Mouse (Mus musculus): Measurements from ENCODE around the gene Prdm16.
A peak's percentile ranks its signal among the peaks of the same experiment; 100 is the strongest.

Gene Prdm16

GRCm38 (mm10) chr4:154556418-154556817 is 80.3 kb downstream of the Prdm16 start:
- peak; percentile 23 to 40 for DNase-seq (ENCODE audit: low spot score in 2 of 2)

DNA sequence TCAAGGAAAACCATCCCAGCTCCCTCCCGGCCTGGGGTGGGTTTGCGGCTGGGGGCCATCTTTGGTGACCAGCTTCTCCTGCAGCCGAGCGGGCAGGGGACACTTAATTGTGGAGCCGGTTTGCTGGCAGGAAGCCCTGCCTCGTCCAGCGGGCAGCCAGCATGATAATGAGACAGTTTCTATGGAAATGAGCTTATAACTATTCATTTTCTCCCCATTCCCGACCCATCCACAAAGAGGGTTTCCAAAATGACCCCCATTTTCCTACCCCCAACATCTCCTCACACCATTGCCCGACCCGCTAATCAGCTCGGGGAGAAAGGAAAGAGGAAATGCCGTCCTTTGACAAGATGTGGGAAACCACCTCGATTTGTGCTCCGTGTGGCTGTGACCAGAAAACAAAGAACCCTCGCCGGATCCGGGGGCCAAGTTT is 86.7 kb downstream of the Prdm16 start:
- DNase-seq (ENCODE audit: low spot score in 2 of 2) = peak in 1 of 2 experiments; percentile 49

GRCm38 (mm10) chr4:154549497-154549896 is 87.2 kb downstream of the Prdm16 start:
- DNase-seq (ENCODE audit: low spot score in 2 of 2) = no peak

DNA sequence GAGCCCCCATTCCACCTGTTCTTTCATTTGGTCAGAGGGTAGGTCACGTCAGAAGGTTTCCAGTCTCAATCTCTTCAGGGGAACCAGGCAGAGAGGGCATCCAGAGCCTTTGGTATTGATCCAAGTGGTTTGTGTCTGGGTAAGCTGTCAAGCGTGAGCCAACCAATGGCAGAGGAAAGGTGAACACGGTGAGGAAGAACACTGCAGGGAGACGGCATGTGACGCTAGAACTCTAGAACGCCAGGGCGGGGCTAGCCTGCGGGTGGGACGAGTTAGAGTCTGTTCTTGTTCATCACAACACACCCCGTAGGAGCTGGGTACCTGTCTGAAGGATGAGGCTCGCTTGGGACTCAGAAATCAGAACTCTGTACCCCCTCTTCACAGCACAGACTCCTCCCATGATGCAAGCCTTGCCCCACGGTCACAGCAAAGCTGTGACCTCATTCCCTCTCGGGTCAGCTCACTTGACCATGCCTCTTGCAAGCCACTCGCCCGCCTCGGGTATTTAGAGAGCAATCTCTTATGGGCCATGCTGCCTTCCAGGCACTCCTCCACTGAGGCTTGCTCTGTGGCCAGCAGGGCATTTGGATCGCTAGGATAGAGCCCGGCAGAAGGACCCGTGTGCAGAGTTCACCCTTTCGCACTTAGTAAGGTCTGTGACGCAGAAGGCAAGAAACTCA is 89.4 kb downstream of the Prdm16 start:
- DNase-seq (ENCODE audit: low spot score in 2 of 2) = no peak

- no peak for DNase-seq (ENCODE audit: low spot score in 2 of 2)
These were observed 91.4 kb downstream of the Prdm16 start for GRCm38 (mm10) chr4:154545296-154545695.

- no peak for DNase-seq (ENCODE audit: low spot score in 2 of 2)
These were observed 92.8 kb downstream of the Prdm16 start for GRCm38 (mm10) chr4:154543921-154544320.

- DNase-seq (ENCODE audit: low spot score in 2 of 2) = no peak
These were observed 93.5 kb downstream of the Prdm16 start for GRCm38 (mm10) chr4:154543128-154543527.

GRCm38 (mm10) chr4:154542568-154542967 is 94.1 kb downstream of the Prdm16 start:
- DNase-seq (ENCODE audit: low spot score in 2 of 2) = no peak

DNA sequence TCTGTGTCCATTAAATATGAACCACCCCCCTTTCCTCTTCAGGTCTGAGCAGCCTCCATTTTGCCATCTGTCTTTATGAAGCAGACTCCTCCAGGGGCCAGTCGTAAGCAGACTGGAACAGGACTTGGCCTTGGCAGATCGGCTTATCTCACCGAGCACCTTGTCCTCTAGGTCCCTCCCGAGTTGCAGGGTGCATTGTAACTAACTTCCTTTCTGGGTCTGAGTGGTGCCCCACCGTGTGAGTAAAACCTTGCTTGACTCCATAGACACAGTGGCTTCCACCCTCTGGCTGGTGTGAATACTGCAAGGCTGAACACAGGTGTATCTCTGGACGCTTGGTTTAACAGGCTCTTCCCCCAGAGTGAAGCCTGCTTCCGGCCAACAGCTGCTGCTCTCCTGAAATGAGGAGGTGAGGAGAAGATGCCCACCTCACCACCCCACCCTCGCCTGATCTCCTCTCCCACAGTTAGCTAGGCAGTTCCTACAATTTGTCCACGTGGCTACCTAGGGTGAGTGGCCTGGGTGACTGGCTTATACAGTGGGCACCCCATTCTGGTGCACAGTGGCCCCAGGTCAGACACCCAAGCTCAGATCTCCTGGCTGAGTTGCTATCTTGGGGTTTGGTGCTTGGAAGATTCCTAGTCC is 94.9 kb downstream of the Prdm16 start:
- no peak for DNase-seq (ENCODE audit: low spot score in 2 of 2)

DNA sequence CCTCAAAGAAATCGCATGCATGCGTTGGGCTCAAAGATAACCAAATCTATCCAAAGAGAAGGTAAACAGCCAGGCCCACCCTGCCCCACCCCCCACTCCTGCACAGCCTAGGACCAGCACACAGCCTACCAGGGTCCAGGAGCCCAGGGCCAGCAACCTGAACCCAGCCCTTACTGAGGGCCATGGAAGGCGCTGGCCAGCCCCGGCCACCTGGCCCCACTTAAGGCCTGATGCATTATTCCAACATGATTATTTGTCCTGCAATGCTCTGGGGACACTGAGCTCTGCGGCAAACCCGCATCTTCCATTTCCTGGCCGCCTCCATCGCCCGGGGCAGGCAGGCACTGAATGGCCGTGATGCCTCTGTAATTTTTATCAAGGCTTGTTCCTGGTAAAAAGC is 96.0 kb downstream of the Prdm16 start:
- DNase-seq (ENCODE audit: low spot score in 2 of 2) = no peak

- DNase-seq (ENCODE audit: low spot score in 2 of 2) = no peak
These were observed 97.0 kb downstream of the Prdm16 start for GRCm38 (mm10) chr4:154539703-154540102.

- no peak for DNase-seq (ENCODE audit: low spot score in 2 of 2)
These were observed 97.9 kb downstream of the Prdm16 start for GRCm38 (mm10) chr4:154538727-154539126.

GRCm38 (mm10) chr4:154536110-154536509 is 100.6 kb downstream of the Prdm16 start:
- DNase-seq (ENCODE audit: low spot score in 2 of 2) = no peak

DNA sequence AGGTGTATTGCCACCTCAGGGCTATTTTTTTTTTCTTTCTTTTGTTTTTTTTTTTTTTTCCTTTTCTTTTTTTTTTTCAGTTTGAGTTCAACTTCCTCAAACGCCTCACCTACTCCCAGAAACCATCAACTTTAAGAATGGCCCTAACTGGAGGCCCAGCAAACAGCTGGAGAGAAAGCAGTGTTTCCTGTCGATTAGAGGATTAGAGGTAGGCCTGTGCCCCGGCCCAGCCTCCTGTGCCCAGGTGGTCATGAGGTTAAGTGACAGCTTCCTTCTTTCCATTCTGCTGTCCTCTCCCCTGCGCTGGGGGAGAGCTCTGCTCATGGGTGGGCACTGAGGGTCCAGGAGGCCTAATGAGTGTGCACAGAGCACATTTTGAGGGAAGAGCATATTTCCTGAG is 105.3 kb downstream of the Prdm16 start:
- no peak for DNase-seq (ENCODE audit: low spot score in 2 of 2)

GRCm38 (mm10) chr4:154530336-154530735 is 106.3 kb downstream of the Prdm16 start:
- no peak for DNase-seq (ENCODE audit: low spot score in 2 of 2)

GRCm38 (mm10) chr4:154527506-154527905 is 109.2 kb downstream of the Prdm16 start:
- no peak for DNase-seq (ENCODE audit: low spot score in 2 of 2)

DNA sequence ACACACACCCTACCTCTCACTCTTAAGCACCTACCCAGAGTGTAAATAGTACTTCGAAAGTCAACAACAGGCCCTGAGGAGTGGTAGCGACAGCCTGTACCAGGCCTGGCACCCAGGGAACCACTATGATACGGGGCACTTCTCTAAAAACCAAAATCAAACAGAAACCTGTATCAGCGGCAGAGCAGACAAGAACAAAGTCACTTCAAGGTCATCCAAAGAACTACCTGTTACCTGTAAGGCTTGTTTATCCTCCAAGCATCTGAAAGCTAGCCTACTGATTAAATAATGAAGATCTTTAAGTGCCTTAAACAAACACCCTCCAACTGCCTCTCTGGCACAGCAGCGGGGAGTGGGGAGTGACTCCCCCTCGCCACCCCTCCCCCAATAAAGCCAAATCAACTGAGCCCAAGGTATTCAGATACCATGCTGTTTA is 110.3 kb downstream of the Prdm16 start:
- no peak for DNase-seq (ENCODE audit: low spot score in 2 of 2)

- no peak for DNase-seq (ENCODE audit: low spot score in 2 of 2)
These were observed 112.8 kb downstream of the Prdm16 start for GRCm38 (mm10) chr4:154523898-154524297.

- no peak for DNase-seq (ENCODE audit: low spot score in 2 of 2)
These were observed 114.6 kb downstream of the Prdm16 start for GRCm38 (mm10) chr4:154521881-154522676.

GRCm38 (mm10) chr4:154519470-154520037 is 117.1 kb downstream of the Prdm16 start:
- peak in 1 of 2 experiments; percentile 12 for DNase-seq (ENCODE audit: low spot score in 2 of 2)

- DNase-seq (ENCODE audit: low spot score in 2 of 2) = no peak
These were observed 118.7 kb downstream of the Prdm16 start for GRCm38 (mm10) chr4:154517991-154518390.

DNA sequence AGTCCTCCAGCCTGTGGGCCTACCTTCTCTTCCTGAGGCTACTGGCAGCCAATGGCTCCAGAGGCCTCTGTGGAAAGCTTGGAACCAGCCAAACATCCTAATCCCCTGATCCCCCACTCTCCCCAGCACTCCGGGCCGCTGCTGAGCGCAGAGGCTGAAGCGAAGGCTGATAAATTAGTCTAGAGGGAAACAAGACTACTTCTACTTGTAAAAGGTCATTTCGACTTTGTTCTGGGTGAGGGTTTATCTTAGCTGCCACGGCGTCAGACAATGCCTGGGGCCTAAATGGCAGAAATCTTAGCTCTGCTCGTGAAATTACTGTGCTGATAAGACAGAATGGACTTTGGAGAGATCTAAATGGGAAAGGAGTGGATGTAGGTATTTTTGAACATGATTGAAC is 120.2 kb downstream of the Prdm16 start:
- DNase-seq (ENCODE audit: low spot score in 2 of 2) = no peak

Data from right cerebral cortex, adult 2 months (tissue).